Mouse (Mus musculus): ENCODE results near the gene Wdr46.
"Not testable (repeated sequence)": the region's sequence is repeated elsewhere in the genome, so short reads cannot be mapped to it uniquely, and the experiment has no call there.

Wdr46 gene

GRCm38 (mm10) chr17:33940206-33940805 is at the start of gene Wdr46, which contains the start of gene Pfdn6:
Wdr46 (plus strand) TSS chr17:33940660.
Pfdn6 (minus strand) TSS chr17:33940343.
- DNase-seq (ENCODE audit: low read depth): peak; percentile 97

GRCm38 (mm10) chr17:33891357-33891756 is 49.1 kb upstream of the Wdr46 start:
- peak; percentile 33 for DNase-seq (ENCODE audit: low read depth)

GRCm38 (mm10) chr17:33891892-33892291 is 48.6 kb upstream of the Wdr46 start:
- peak; percentile 28 for DNase-seq (ENCODE audit: low read depth)

- no peak for DNase-seq (ENCODE audit: low read depth)
Observed at GRCm38 (mm10) chr17:33892429-33892828, 48.0 kb upstream of the Wdr46 start.

- not testable (repeated sequence) for DNase-seq (ENCODE audit: low read depth)
Observed at GRCm38 (mm10) chr17:33893011-33893410, 47.4 kb upstream of the Wdr46 start.

GRCm38 (mm10) chr17:33897114-33897794 is 43.2 kb upstream of the Wdr46 start:
- DNase-seq (ENCODE audit: low read depth): peak; percentile 95

GRCm38 (mm10) chr17:33898193-33898592 is 42.3 kb upstream of the Wdr46 start:
- DNase-seq (ENCODE audit: low read depth): not testable (repeated sequence)

- no peak for DNase-seq (ENCODE audit: low read depth)
Observed at GRCm38 (mm10) chr17:33899642-33900041, 40.8 kb upstream of the Wdr46 start.

- DNase-seq (ENCODE audit: low read depth): no peak
Observed at GRCm38 (mm10) chr17:33900281-33900988, 40.0 kb upstream of the Wdr46 start.

- DNase-seq (ENCODE audit: low read depth): no peak
Observed at GRCm38 (mm10) chr17:33900989-33901314, 39.5 kb upstream of the Wdr46 start.

GRCm38 (mm10) chr17:33901653-33902052 is 38.8 kb upstream of the Wdr46 start:
- peak; percentile 28 for DNase-seq (ENCODE audit: low read depth)

GRCm38 (mm10) chr17:33902079-33902478 is 38.4 kb upstream of the Wdr46 start:
- peak; percentile 51 for DNase-seq (ENCODE audit: low read depth)

- peak; percentile 74 for DNase-seq (ENCODE audit: low read depth)
Observed at GRCm38 (mm10) chr17:33902491-33902890, 38.0 kb upstream of the Wdr46 start.

- peak; percentile 55 for DNase-seq (ENCODE audit: low read depth)
Observed at GRCm38 (mm10) chr17:33903911-33904651, 36.4 kb upstream of the Wdr46 start.

- DNase-seq (ENCODE audit: low read depth): not testable (repeated sequence)
Observed at GRCm38 (mm10) chr17:33904835-33905234, 35.6 kb upstream of the Wdr46 start, which contains the start of gene Platr17. Platr17 (plus strand) TSS chr17:33905135.

GRCm38 (mm10) chr17:33908331-33909076 is 32.0 kb upstream of the Wdr46 start:
- DNase-seq (ENCODE audit: low read depth): no peak

- peak; percentile 98 for DNase-seq (ENCODE audit: low read depth)
Observed at GRCm38 (mm10) chr17:33909077-33909868, 31.2 kb upstream of the Wdr46 start, which contains the start of gene Daxx. Daxx (plus strand) TSS chr17:33909414.

- peak; percentile 85 for DNase-seq (ENCODE audit: low read depth)
Observed at GRCm38 (mm10) chr17:33909869-33910250, 30.6 kb upstream of the Wdr46 start.

- peak; percentile 79 for DNase-seq (ENCODE audit: low read depth)
Observed at GRCm38 (mm10) chr17:33910346-33911051, 30.0 kb upstream of the Wdr46 start.

Measured in induced T-regulatory cell, adult 2 months (primary cell).